Mouse (Mus musculus) bone marrow macrophage, adult 2 months (primary cell): ENCODE measurements around the gene Cc2d2a.

Source experiments
- CTCF ChIP-seq: IDR thresholded peaks from 2 replicates; pipeline ENCODE4 v1.5.1; 2012; ENCODE audit warnings: low read depth, mild to moderate bottlenecking, low read length, moderate library complexity
- POLR2A ChIP-seq: IDR thresholded peaks from 2 replicates; pipeline ENCODE4 v1.6.1; 2012; ENCODE audit warnings: mild to moderate bottlenecking, low read depth, low read length, borderline replicate concordance

GRCm38 (mm10) chr5:43621575-43622299, 40.4 kb upstream of the Cc2d2a start:
- no peak for TF ChIP-seq CTCF
- no peak for TF ChIP-seq POLR2A
